Comparison of ENCODE assay signal across 14 mouse cellular contexts in genomic region chr1:170519631-170520030, GRCm38 (mm10).
A peak's percentile ranks its signal among the peaks of the same experiment; 100 is the strongest.
DNase-seq lines count a peak whose midpoint lies in the region.
"Had no signal": no experiment of that assay in that cellular context is flagged by ENCODE, and none has a peak within 500 bp of the region (broad histone marks: within the 10 kb centered on the region; RNA-seq: fewer than 3 reads in every experiment).

No protein-coding gene starts in this region.

- intact Hi-C loops in left cerebral cortex, postnatal 36 days (cut with DNase I), result loop anchor here (5.0 kb wide), 1 partner anchor 227 kb away; no protein-coding TSS in a partner anchor

- peak; percentile 26 to 69 for DNase-seq in frontal cortex, adult 2 months (ENCODE audit: extremely low spot score in 1 of 2, low spot score in 1 of 2)
- no peak for DNase-seq in frontal cortex, postnatal 25 days (ENCODE audit: low spot score in 2 of 2)
- DNase-seq in layer of hippocampus, adult 9-11 months, result peak; percentile 41
- DNase-seq in layer of hippocampus, postnatal 10 days (ENCODE audit: low spot score in 2 of 2), result no peak
- peak; percentile 52 for DNase-seq in right cerebral cortex, adult 18-20 months
- DNase-seq in right cerebral cortex, postnatal 14 days, result no peak
- DNase-seq in left cerebral cortex, postnatal 36 days (ENCODE audit: low spot score in 2 of 2), result peak; percentile 36 to 38
- DNase-seq: adrenal gland, postnatal 10 days; cerebellum, adult 11-12 months; cerebellum, adult 9-10 months; cerebellum, postnatal 25 days; gastrocnemius, adult 2 months; gastrocnemius, postnatal 25 days; heart, postnatal 36 days had no signal

Comparison
In these comparisons a context has a peak if more than half of its experiments do, and no peak if none do; other contexts are left out.
1. DNase-seq: peak in frontal cortex, adult 2 months (2 of 2), layer of hippocampus, adult 9-11 months (single experiment), right cerebral cortex, adult 18-20 months (single experiment) and left cerebral cortex, postnatal 36 days (2 of 2); none in frontal cortex, postnatal 25 days (0 of 2), layer of hippocampus, postnatal 10 days (0 of 2) and right cerebral cortex, postnatal 14 days (single experiment).